Mouse (Mus musculus) olfactory bulb, adult 2 months (tissue): ENCODE results near the gene Dnaic2. TPM values are rescaled to one million over a fixed set of nuclear protein-coding genes. Genes with fewer than 3 reads are reported as not detected.

Source experiments
- H3K27ac ChIP-seq: fragments of 200-500 bp; 2 replicates; pipeline ENCODE4 v1.5.1; 2012; ENCODE audit warnings: low read depth, low read length; ENCODE audit not compliant: insufficient read depth
- H3K4me1 ChIP-seq: fragments of 200-500 bp; 2 replicates; pipeline ENCODE4 v1.6.1; 2012; ENCODE audit warnings: low read length; ENCODE audit not compliant: control insufficient read depth, insufficient read depth
- H3K4me3 ChIP-seq: fragments of 200-500 bp; 2 replicates; pipeline ENCODE4 v1.5.1; 2012; ENCODE audit warnings: mild to moderate bottlenecking, low read depth, low read length, moderate library complexity; ENCODE audit not compliant: insufficient read depth
- CTCF ChIP-seq: fragments of 200-500 bp; IDR thresholded peaks from 2 replicates; pipeline ENCODE4 v1.5.1; 2012; ENCODE audit warnings: low read depth, mild to moderate bottlenecking, low read length, moderate library complexity; ENCODE audit not compliant: insufficient read depth
- POLR2A ChIP-seq: fragments of 200-500 bp; IDR thresholded peaks from 2 replicates; pipeline ENCODE4 v1.6.1; 2012; ENCODE audit warnings: mild to moderate bottlenecking, low read depth, low read length, moderate library complexity; ENCODE audit not compliant: insufficient read depth
- WGBS: fragments of 180-500 bp; shearing (Covaris S2); methylation state at CpG from one replicate; pipeline ENCODE4 v1.1.7; 2018; 5-methylcytosine and 5-hydroxymethylcytosine counted together
- polyA plus RNA-seq: library from polyadenylated mRNA; stranded (reverse); fragments of >200 nt; gene quantifications from 2 replicates; pipeline ENCODE4 v1.2.4, GENCODE M21; 2012; ENCODE audit warnings: low replicate concordance; ENCODE audit not compliant: missing spikeins, insufficient read depth, insufficient read length

The Dnaic2 gene
- polyA plus RNA-seq, 1 experiment, result not detected

- Histone ChIP-seq H3K27ac (no peak overlapping the region), H3K4me1 (peaks cover 8% of the 10 kb centered on the region), H3K4me3 (no peak overlapping the region)
- WGBS, result 81% methylated on average over 14 of the region's 14 CpGs
- TF ChIP-seq POLR2A (no peak), CTCF (no peak)
Measured at GRCm38 (mm10) chr11:114684627-114685373, 42.4 kb upstream of the Dnaic2 start.

GRCm38 (mm10) chr11:114685526-114686040 lies 41.6 kb upstream of the Dnaic2 start:
- H3K4me3 ChIP-seq, result no peak overlapping the region
- no peak for TF ChIP-seq POLR2A
- 90% methylated on average over 9 of the region's 9 CpGs for WGBS
- peaks cover 8% of the 10 kb centered on the region for H3K4me1 ChIP-seq
- H3K27ac ChIP-seq, result no peak overlapping the region

- H3K4me1 ChIP-seq, result peaks cover 8% of the 10 kb centered on the region
- no peak overlapping the region for H3K27ac ChIP-seq
- WGBS, result 93% methylated on average over 16 of the region's 16 CpGs
- TF ChIP-seq CTCF (no peak), POLR2A (no peak)
- no peak overlapping the region for H3K4me3 ChIP-seq
Measured at GRCm38 (mm10) chr11:114686221-114686959, 40.8 kb upstream of the Dnaic2 start.

- Histone ChIP-seq H3K4me3 (no peak overlapping the region), H3K4me1 (peaks cover 13% of the 10 kb centered on the region), H3K27ac (no peak overlapping the region)
- TF ChIP-seq POLR2A (no peak), CTCF (no peak)
- 77% methylated on average over 10 of the region's 10 CpGs for WGBS
Measured at GRCm38 (mm10) chr11:114687574-114688188, 39.5 kb upstream of the Dnaic2 start.

GRCm38 (mm10) chr11:114688729-114689128 lies 38.5 kb upstream of the Dnaic2 start:
- H3K4me1 ChIP-seq, result peaks cover 14% of the 10 kb centered on the region
- H3K4me3 ChIP-seq, result no peak overlapping the region
- no peak overlapping the region for H3K27ac ChIP-seq
- WGBS, result 97% methylated on average over 2 of the region's 3 CpGs
- no peak for TF ChIP-seq POLR2A
- TF ChIP-seq CTCF, result no peak

- peaks cover 9% of the 10 kb centered on the region; the same call in 1 of the 2 replicates for H3K4me1 ChIP-seq
- WGBS, result 86% methylated on average over 15 of the region's 15 CpGs
- no peak overlapping the region for H3K27ac ChIP-seq
- TF ChIP-seq CTCF (no peak), POLR2A (no peak)
- H3K4me3 ChIP-seq, result no peak overlapping the region
Measured at GRCm38 (mm10) chr11:114690192-114690591, 37.0 kb upstream of the Dnaic2 start.

GRCm38 (mm10) chr11:114691454-114692182 lies 35.6 kb upstream of the Dnaic2 start:
- H3K4me3 ChIP-seq, result no peak overlapping the region
- TF ChIP-seq POLR2A (no peak), CTCF (no peak)
- H3K4me1 ChIP-seq, result peaks cover 5% of the 10 kb centered on the region; the same call in 1 of the 2 replicates
- H3K27ac ChIP-seq, result no peak overlapping the region
- WGBS, result 83% methylated on average over 6 of the region's 6 CpGs

GRCm38 (mm10) chr11:114692601-114693000 lies 34.6 kb upstream of the Dnaic2 start:
- TF ChIP-seq CTCF (no peak), POLR2A (no peak)
- 50% methylated on average over 7 of the region's 7 CpGs for WGBS
- Histone ChIP-seq H3K4me3 (no peak overlapping the region), H3K27ac (no peak overlapping the region), H3K4me1 (peaks cover 5% of the 10 kb centered on the region; the same call in 1 of the 2 replicates)

- peaks cover 5% of the 10 kb centered on the region; the same call in 1 of the 2 replicates for H3K4me1 ChIP-seq
- H3K4me3 ChIP-seq, result no peak overlapping the region
- TF ChIP-seq POLR2A (no peak), CTCF (no peak)
- H3K27ac ChIP-seq, result no peak overlapping the region
- 72% methylated on average over 6 of the region's 6 CpGs for WGBS
Measured at GRCm38 (mm10) chr11:114693456-114693855, 33.8 kb upstream of the Dnaic2 start.
